Mouse (Mus musculus): Measurements from ENCODE around the gene Nsd2. TPM values are rescaled to one million over a fixed set of nuclear protein-coding genes. Genes with fewer than 3 reads are reported as not detected.
A peak's percentile ranks its signal among the peaks of the same experiment; 100 is the strongest.
"Not testable (repeated sequence)": the region's sequence is repeated elsewhere in the genome, so short reads cannot be mapped to it uniquely, and the experiment has no call there.

Nsd2 gene
- polyA plus RNA-seq, 1 experiment from 2014 or later = 102 TPM

GRCm38 (mm10) chr5:33915031-33915430 lies 94.5 kb downstream of the Nsd2 start:
- not testable (repeated sequence) for ATAC-seq (ENCODE audit: low FRiP score)

GRCm38 (mm10) chr5:33916616-33917015 lies 96.1 kb downstream of the Nsd2 start:
- H3K9ac ChIP-seq; H3K4me3 ChIP-seq (replicated peaks; ENCODE audit: low read length); H3K27ac ChIP-seq; DNase-seq (ENCODE audit: low spot score); H3K9me3 ChIP-seq (ENCODE audit: control insufficient read depth, low read length); H3K27me3 ChIP-seq (ENCODE audit: control insufficient read depth, insufficient read depth, low read length); H3K4me2 ChIP-seq (replicated peaks); H3K4me1 ChIP-seq (replicated peaks; ENCODE audit: control insufficient read depth, insufficient read depth, low read length); ATAC-seq (ENCODE audit: low FRiP score): not testable (repeated sequence)
- H3K36me3 ChIP-seq (replicated peaks; ENCODE audit: control insufficient read depth, insufficient read depth) = peaks cover 75% of the 10 kb centered on the region
- 96% methylated on average over 2 of the region's 2 CpGs for WGBS

More at GRCm38 (mm10) chr5:33915031-33915430, 94.5 kb downstream of the Nsd2 start:
- DNase-seq (ENCODE audit: low spot score); H3K4me3 ChIP-seq (replicated peaks; ENCODE audit: low read length); H3K9ac ChIP-seq; H3K9me3 ChIP-seq (ENCODE audit: control insufficient read depth, low read length); H3K27ac ChIP-seq; H3K27me3 ChIP-seq (ENCODE audit: control insufficient read depth, insufficient read depth, low read length); H3K4me2 ChIP-seq (replicated peaks); H3K4me1 ChIP-seq (replicated peaks; ENCODE audit: control insufficient read depth, insufficient read depth, low read length): not testable (repeated sequence)
- H3K36me3 ChIP-seq (replicated peaks; ENCODE audit: control insufficient read depth, insufficient read depth) = peaks cover 59% of the 10 kb centered on the region

- Histone ChIP-seq H3K27me3 (ENCODE audit: control insufficient read depth, insufficient read depth, low read length) (no peaks in the 10 kb centered on the region), H3K9ac (no peak overlapping the region), H3K4me3 (replicated peaks; ENCODE audit: low read length) (no peak overlapping the region), H3K4me1 (replicated peaks; ENCODE audit: control insufficient read depth, insufficient read depth, low read length) (no peaks in the 10 kb centered on the region), H3K4me2 (replicated peaks) (no peak overlapping the region), H3K9me3 (ENCODE audit: control insufficient read depth, low read length) (no peaks in the 10 kb centered on the region), H3K36me3 (replicated peaks; ENCODE audit: control insufficient read depth, insufficient read depth) (peaks cover 64% of the 10 kb centered on the region), H3K27ac (no peak overlapping the region)
- DNase-seq (ENCODE audit: low spot score) (no peak), ATAC-seq (ENCODE audit: low FRiP score) (no peak)
- 94% methylated on average over 1 of the region's 1 CpGs for WGBS
Observed at GRCm38 (mm10) chr5:33919466-33919865, 98.9 kb downstream of the Nsd2 start.

GRCm38 (mm10) chr5:33920037-33920436 lies 99.5 kb downstream of the Nsd2 start:
- WGBS = 100% methylated on average over 2 of the region's 2 CpGs
- H3K4me2 ChIP-seq (replicated peaks) = no peak overlapping the region
- no peak overlapping the region for H3K27ac ChIP-seq
- H3K9me3 ChIP-seq (ENCODE audit: control insufficient read depth, low read length) = no peaks in the 10 kb centered on the region
- H3K9ac ChIP-seq = no peak overlapping the region
- DNase-seq (ENCODE audit: low spot score) (no peak), ATAC-seq (ENCODE audit: low FRiP score) (no peak)
- H3K4me1 ChIP-seq (replicated peaks; ENCODE audit: control insufficient read depth, insufficient read depth, low read length) = no peaks in the 10 kb centered on the region
- H3K36me3 ChIP-seq (replicated peaks; ENCODE audit: control insufficient read depth, insufficient read depth) = peaks cover 63% of the 10 kb centered on the region
- no peak overlapping the region for H3K4me3 ChIP-seq (replicated peaks; ENCODE audit: low read length)
- H3K27me3 ChIP-seq (ENCODE audit: control insufficient read depth, insufficient read depth, low read length) = no peaks in the 10 kb centered on the region

- no peak overlapping the region for H3K27ac ChIP-seq
- H3K9me3 ChIP-seq (ENCODE audit: control insufficient read depth, low read length) = no peaks in the 10 kb centered on the region
- no peak overlapping the region for H3K4me2 ChIP-seq (replicated peaks)
- DNase-seq (ENCODE audit: low spot score) (no peak), ATAC-seq (ENCODE audit: low FRiP score) (no peak)
- WGBS = 80% methylated on average over 4 of the region's 4 CpGs
- no peaks in the 10 kb centered on the region for H3K27me3 ChIP-seq (ENCODE audit: control insufficient read depth, insufficient read depth, low read length)
- peaks cover 54% of the 10 kb centered on the region for H3K36me3 ChIP-seq (replicated peaks; ENCODE audit: control insufficient read depth, insufficient read depth)
- no peak overlapping the region for H3K4me3 ChIP-seq (replicated peaks; ENCODE audit: low read length)
- no peaks in the 10 kb centered on the region for H3K4me1 ChIP-seq (replicated peaks; ENCODE audit: control insufficient read depth, insufficient read depth, low read length)
- H3K9ac ChIP-seq = no peak overlapping the region
Observed at GRCm38 (mm10) chr5:33920924-33921323, 100.4 kb downstream of the Nsd2 start.

GRCm38 (mm10) chr5:33921486-33922235 lies 101.1 kb downstream of the Nsd2 start:
- Histone ChIP-seq H3K4me1 (replicated peaks; ENCODE audit: control insufficient read depth, insufficient read depth, low read length) (no peaks in the 10 kb centered on the region), H3K36me3 (replicated peaks; ENCODE audit: control insufficient read depth, insufficient read depth) (peaks cover 49% of the 10 kb centered on the region), H3K27me3 (ENCODE audit: control insufficient read depth, insufficient read depth, low read length) (no peaks in the 10 kb centered on the region), H3K9ac (no peak overlapping the region), H3K4me2 (replicated peaks) (no peak overlapping the region), H3K9me3 (ENCODE audit: control insufficient read depth, low read length) (no peaks in the 10 kb centered on the region), H3K4me3 (replicated peaks; ENCODE audit: low read length) (no peak overlapping the region), H3K27ac (no peak overlapping the region)
- DNase-seq (ENCODE audit: low spot score) (no peak), ATAC-seq (ENCODE audit: low FRiP score) (no peak)
- 86% methylated on average over 7 of the region's 7 CpGs for WGBS

- peaks cover 45% of the 10 kb centered on the region for H3K36me3 ChIP-seq (replicated peaks; ENCODE audit: control insufficient read depth, insufficient read depth)
- 39% methylated on average over 2 of the region's 2 CpGs for WGBS
- no peak for ATAC-seq (ENCODE audit: low FRiP score)
- H3K27me3 ChIP-seq (ENCODE audit: control insufficient read depth, insufficient read depth, low read length) = no peaks in the 10 kb centered on the region
- H3K9me3 ChIP-seq (ENCODE audit: control insufficient read depth, low read length) = no peaks in the 10 kb centered on the region
- no peak overlapping the region for H3K4me2 ChIP-seq (replicated peaks)
- no peaks in the 10 kb centered on the region for H3K4me1 ChIP-seq (replicated peaks; ENCODE audit: control insufficient read depth, insufficient read depth, low read length)
- no peak for DNase-seq (ENCODE audit: low spot score)
- no peak overlapping the region for H3K27ac ChIP-seq
- H3K4me3 ChIP-seq (replicated peaks; ENCODE audit: low read length) = no peak overlapping the region
- H3K9ac ChIP-seq = no peak overlapping the region
Observed at GRCm38 (mm10) chr5:33922566-33922965, 102.0 kb downstream of the Nsd2 start.

- DNase-seq (ENCODE audit: low spot score) = no peak
- Histone ChIP-seq H3K9me3 (ENCODE audit: control insufficient read depth, low read length) (no peaks in the 10 kb centered on the region), H3K36me3 (replicated peaks; ENCODE audit: control insufficient read depth, insufficient read depth) (peaks cover 37% of the 10 kb centered on the region), H3K4me2 (replicated peaks) (no peak overlapping the region), H3K27me3 (ENCODE audit: control insufficient read depth, insufficient read depth, low read length) (no peaks in the 10 kb centered on the region), H3K4me3 (replicated peaks; ENCODE audit: low read length) (no peak overlapping the region), H3K27ac (no peak overlapping the region), H3K4me1 (replicated peaks; ENCODE audit: control insufficient read depth, insufficient read depth, low read length) (no peaks in the 10 kb centered on the region), H3K9ac (no peak overlapping the region)
- ATAC-seq (ENCODE audit: low FRiP score) = no peak
Observed at GRCm38 (mm10) chr5:33926170-33926569, 105.6 kb downstream of the Nsd2 start.

GRCm38 (mm10) chr5:33932413-33932812 lies 111.9 kb downstream of the Nsd2 start:
- H3K9me3 ChIP-seq (ENCODE audit: control insufficient read depth, low read length) = no peaks in the 10 kb centered on the region
- DNase-seq (ENCODE audit: low spot score) (no peak), ATAC-seq (ENCODE audit: low FRiP score) (no peak)
- peaks cover 24% of the 10 kb centered on the region for H3K36me3 ChIP-seq (replicated peaks; ENCODE audit: control insufficient read depth, insufficient read depth)
- H3K27me3 ChIP-seq (ENCODE audit: control insufficient read depth, insufficient read depth, low read length) = no peaks in the 10 kb centered on the region
- H3K4me2 ChIP-seq (replicated peaks) = no peak overlapping the region
- no peak overlapping the region for H3K9ac ChIP-seq
- peaks cover 24% of the 10 kb centered on the region for H3K4me1 ChIP-seq (replicated peaks; ENCODE audit: control insufficient read depth, insufficient read depth, low read length)
- 80% methylated on average over 2 of the region's 2 CpGs for WGBS
- no peak overlapping the region for H3K27ac ChIP-seq
- H3K4me3 ChIP-seq (replicated peaks; ENCODE audit: low read length) = no peak overlapping the region

GRCm38 (mm10) chr5:33934081-33934480 lies 113.6 kb downstream of the Nsd2 start:
- 89% methylated on average over 2 of the region's 2 CpGs for WGBS
- Histone ChIP-seq H3K9me3 (ENCODE audit: control insufficient read depth, low read length) (no peaks in the 10 kb centered on the region), H3K4me1 (replicated peaks; ENCODE audit: control insufficient read depth, insufficient read depth, low read length) (peaks cover 24% of the 10 kb centered on the region), H3K9ac (no peak overlapping the region), H3K27ac (no peak overlapping the region), H3K36me3 (replicated peaks; ENCODE audit: control insufficient read depth, insufficient read depth) (peaks cover 13% of the 10 kb centered on the region), H3K27me3 (ENCODE audit: control insufficient read depth, insufficient read depth, low read length) (no peaks in the 10 kb centered on the region), H3K4me3 (replicated peaks; ENCODE audit: low read length) (peak overlapping the region; percentile 91), H3K4me2 (replicated peaks) (peak overlapping the region; percentile 67)
- DNase-seq (ENCODE audit: low spot score) (no peak), ATAC-seq (ENCODE audit: low FRiP score) (no peak)

Measured in hindbrain, embryonic 14.5 days (tissue).